In genomic region chr9:70018879-70019278, GRCm38 (mm10) we compare ENCODE assay signal across 12 mouse cellular contexts. TPM values are rescaled to one million over a fixed set of nuclear protein-coding genes. Genes with fewer than 3 reads are reported as not detected.
DNase-seq lines count a peak whose midpoint lies in the region; ATAC-seq and TF ChIP-seq lines count a peak whose summit lies in the region.
"Had no signal": no experiment of that assay in that cellular context is flagged by ENCODE, and none has a peak within 500 bp of the region (broad histone marks: within the 10 kb centered on the region; RNA-seq: fewer than 3 reads in every experiment).

No protein-coding gene starts in this region.

- H3K36me3 ChIP-seq in embryonic facial prominence, embryonic 11.5 days (replicated peaks; ENCODE audit: control insufficient read depth, insufficient read depth, low read depth, low read length), result peaks cover 2% of the 10 kb centered on the region
- H3K36me3 ChIP-seq in embryonic facial prominence, embryonic 10.5 days (replicated peaks), result peaks cover 62% of the 10 kb centered on the region
- peaks cover 32% of the 10 kb centered on the region for H3K36me3 ChIP-seq in liver, postnatal 0 days (replicated peaks; ENCODE audit: insufficient read depth, low read length)
- H3K36me3 ChIP-seq in liver, embryonic 12.5 days, result peaks cover 67% of the 10 kb centered on the region

- no peaks in the 10 kb centered on the region for H3K9me3 ChIP-seq in embryonic facial prominence, embryonic 11.5 days (replicated peaks; ENCODE audit: control insufficient read depth, low read length)
- H3K9me3 ChIP-seq in embryonic facial prominence, embryonic 10.5 days, result no peaks in the 10 kb centered on the region
- H3K9me3 ChIP-seq in liver, postnatal 0 days (ENCODE audit: low read length), result no peaks in the 10 kb centered on the region
- H3K9me3 ChIP-seq in liver, embryonic 12.5 days (replicated peaks), result no peaks in the 10 kb centered on the region
- H3K9me3 ChIP-seq: embryonic facial prominence, embryonic 12.5 days; hindbrain, embryonic 13.5 days; neural tube, embryonic 13.5 days had no signal

- H3K9ac ChIP-seq in embryonic facial prominence, embryonic 11.5 days (replicated peaks; ENCODE audit: low read length), result no peak overlapping the region
- H3K9ac ChIP-seq in liver, postnatal 0 days (replicated peaks), result no peak overlapping the region
- no peak overlapping the region for H3K9ac ChIP-seq in liver, embryonic 12.5 days
- H3K9ac ChIP-seq: embryonic facial prominence, embryonic 12.5 days; hindbrain, embryonic 13.5 days; neural tube, embryonic 13.5 days had no signal

- CTCF ChIA-PET in Patski (lab: Charles Lee), result interaction anchor here (0.7 to 5.5 kb wide), 6 partner anchors 14 to 65 kb away, joined by 3 to 41 read pairs (median 9); no protein-coding TSS in a partner anchor

- TF ChIP-seq CTCF in liver, postnatal 0 days (IDR thresholded peaks at IDR 0.05; ENCODE audit: low read depth), result peak; percentile 60
- TF ChIP-seq CTCF in Patski (IDR thresholded peaks at IDR 0.05), result peak; percentile 48

- no peak for ATAC-seq in embryonic facial prominence, embryonic 11.5 days (replicated peaks; ENCODE audit: insufficient number of reproducible peaks, low FRiP score, low TSS enrichment, low read depth)
- no peak for ATAC-seq in liver, postnatal 0 days
- ATAC-seq in liver, embryonic 12.5 days, result no peak
- ATAC-seq in Patski, result no peak

- H3K4me2 ChIP-seq in embryonic facial prominence, embryonic 11.5 days (ENCODE audit: low read depth, low read length), result no peak overlapping the region
- no peak overlapping the region for H3K4me2 ChIP-seq in liver, postnatal 0 days (ENCODE audit: low read depth, low read length)
- H3K4me2 ChIP-seq in liver, embryonic 12.5 days, result no peak overlapping the region
- H3K4me2 ChIP-seq: embryonic facial prominence, embryonic 12.5 days; hindbrain, embryonic 13.5 days; neural tube, embryonic 13.5 days had no signal

- peak; percentile 55 for DNase-seq in embryonic facial prominence, embryonic 11.5 days (ENCODE audit: low spot score)
- DNase-seq in embryonic facial prominence, embryonic 10.5 days (ENCODE audit: low spot score), result no peak
- DNase-seq in liver, postnatal 0 days, result no peak
- DNase-seq in Patski (ENCODE audit: low read depth, low spot score), result peak; percentile 6
- DNase-seq in mesoderm, embryonic 11.5 days (ENCODE audit: low read depth, low spot score), result peak; percentile 12
- no peak for DNase-seq in spleen, postnatal 10 days (ENCODE audit: low spot score in 2 of 2)
- no peak for DNase-seq in right cerebral cortex, postnatal 36 days (ENCODE audit: low spot score in 2 of 2)
- DNase-seq: gastrocnemius, postnatal 36 days had no signal

- H3K27me3 ChIP-seq in embryonic facial prominence, embryonic 11.5 days (ENCODE audit: control insufficient read depth, insufficient read depth, low read length), result no peaks in the 10 kb centered on the region
- no peaks in the 10 kb centered on the region for H3K27me3 ChIP-seq in embryonic facial prominence, embryonic 10.5 days (replicated peaks; ENCODE audit: low read depth, poor library complexity, severe bottlenecking)
- no peaks in the 10 kb centered on the region for H3K27me3 ChIP-seq in liver, postnatal 0 days (ENCODE audit: insufficient read depth, low read length)
- H3K27me3 ChIP-seq in liver, embryonic 12.5 days (replicated peaks), result no peaks in the 10 kb centered on the region
- H3K27me3 ChIP-seq in Patski, result no peaks in the 10 kb centered on the region
- H3K27me3 ChIP-seq: embryonic facial prominence, embryonic 12.5 days; hindbrain, embryonic 13.5 days; neural tube, embryonic 13.5 days had no signal

- POLR2A ChIA-PET in Patski (lab: Charles Lee), result no interaction called here

- H3K4me3 ChIP-seq in embryonic facial prominence, embryonic 11.5 days (ENCODE audit: low read depth, low read length), result no peak overlapping the region
- H3K4me3 ChIP-seq in embryonic facial prominence, embryonic 10.5 days, result no peak overlapping the region
- no peak overlapping the region for H3K4me3 ChIP-seq in liver, postnatal 0 days (ENCODE audit: low read depth, low read length)
- H3K4me3 ChIP-seq in liver, embryonic 12.5 days, result no peak overlapping the region
- H3K4me3 ChIP-seq: embryonic facial prominence, embryonic 12.5 days; hindbrain, embryonic 13.5 days; neural tube, embryonic 13.5 days had no signal

- in situ Hi-C loops in Patski (cut with MboI; ENCODE audit: low pct_unique_long_range_greater_than_20kb), result no loop called here

- no peak for TF ChIP-seq EP300 in liver, postnatal 0 days (IDR thresholded peaks at IDR 0.05; ENCODE audit: low read depth)

- no peak overlapping the region for H3K27ac ChIP-seq in embryonic facial prominence, embryonic 11.5 days (replicated peaks; ENCODE audit: low read depth, low read length)
- H3K27ac ChIP-seq in embryonic facial prominence, embryonic 10.5 days (replicated peaks), result no peak overlapping the region
- no peak overlapping the region for H3K27ac ChIP-seq in liver, postnatal 0 days (ENCODE audit: low read depth)
- H3K27ac ChIP-seq in liver, embryonic 12.5 days, result no peak overlapping the region
- H3K27ac ChIP-seq: embryonic facial prominence, embryonic 12.5 days; hindbrain, embryonic 13.5 days; neural tube, embryonic 13.5 days had no signal

- H3K4me1 ChIP-seq in embryonic facial prominence, embryonic 11.5 days (ENCODE audit: control insufficient read depth, insufficient read depth, low read length), result no peaks in the 10 kb centered on the region
- peaks cover 6% of the 10 kb centered on the region for H3K4me1 ChIP-seq in embryonic facial prominence, embryonic 10.5 days
- H3K4me1 ChIP-seq in liver, postnatal 0 days (ENCODE audit: insufficient read depth), result peaks cover 7% of the 10 kb centered on the region
- peaks cover 59% of the 10 kb centered on the region for H3K4me1 ChIP-seq in liver, embryonic 12.5 days

RNA-seq across cellular contexts. Expression of gene Gtf2a2, which starts 6.5 kb away (rescaled TPM):
- polyA plus RNA-seq in embryonic facial prominence, embryonic 11.5 days (2014; fragmentation: Nextera tagmentation; extraction: Ambion mirVana), result 226 and 246 TPM in 2 replicates
- polyA plus RNA-seq in embryonic facial prominence, embryonic 10.5 days (2016; fragmentation: Nextera tagmentation; extraction: Ambion mirVana), result 180 and 196 TPM in 2 replicates
- 149 and 154 TPM in 2 replicates for polyA plus RNA-seq in liver, postnatal 0 days (2015; fragmentation: Nextera tagmentation; extraction: Ambion mirVana)
- polyA plus RNA-seq in liver, embryonic 12.5 days (2016; fragmentation: Nextera tagmentation; extraction: Ambion mirVana), result 170 and 171 TPM in 2 replicates
- 85.6 TPM for polyA plus RNA-seq in Patski (2021)

RNA-seq across cellular contexts. Expression of gene Gcnt3, which starts 19.0 kb away (rescaled TPM):
- not detected in 2 replicates for polyA plus RNA-seq in embryonic facial prominence, embryonic 11.5 days (2014; fragmentation: Nextera tagmentation; extraction: Ambion mirVana)
- polyA plus RNA-seq in embryonic facial prominence, embryonic 10.5 days (2016; fragmentation: Nextera tagmentation; extraction: Ambion mirVana), result 0.05 TPM in 1 of 2 replicates, not detected in the other
- polyA plus RNA-seq in liver, postnatal 0 days (2015; fragmentation: Nextera tagmentation; extraction: Ambion mirVana), result not detected in 2 replicates
- not detected in 2 replicates for polyA plus RNA-seq in liver, embryonic 12.5 days (2016; fragmentation: Nextera tagmentation; extraction: Ambion mirVana)
- 0.17 TPM for polyA plus RNA-seq in Patski (2021)
- polyA plus RNA-seq: embryonic facial prominence, embryonic 12.5 days; hindbrain, embryonic 13.5 days; neural tube, embryonic 13.5 days had no signal

RNA-seq across cellular contexts. Expression of gene Bnip2, which starts 29.6 kb away (rescaled TPM):
- polyA plus RNA-seq in embryonic facial prominence, embryonic 11.5 days (2014; fragmentation: Nextera tagmentation; extraction: Ambion mirVana), result 124 and 138 TPM in 2 replicates
- 108 and 109 TPM in 2 replicates for polyA plus RNA-seq in embryonic facial prominence, embryonic 10.5 days (2016; fragmentation: Nextera tagmentation; extraction: Ambion mirVana)
- polyA plus RNA-seq in liver, postnatal 0 days (2015; fragmentation: Nextera tagmentation; extraction: Ambion mirVana), result 38.4 and 42.5 TPM in 2 replicates
- 60.1 and 61.4 TPM in 2 replicates for polyA plus RNA-seq in liver, embryonic 12.5 days (2016; fragmentation: Nextera tagmentation; extraction: Ambion mirVana)
- 116 TPM for polyA plus RNA-seq in Patski (2021)

Comparison
In these comparisons a context has a peak if more than half of its experiments do, and no peak if none do; other contexts are left out.
1. DNase-seq: peak in embryonic facial prominence, embryonic 11.5 days (single experiment), Patski (single experiment) and mesoderm, embryonic 11.5 days (single experiment); none in embryonic facial prominence, embryonic 10.5 days (single experiment), liver, postnatal 0 days (single experiment), spleen, postnatal 10 days (0 of 2) and right cerebral cortex, postnatal 36 days (0 of 2).